Mouse (Mus musculus): ENCODE data around the gene Gdnf. TPM values are rescaled to one million over a fixed set of nuclear protein-coding genes. Genes with fewer than 3 reads are reported as not detected.

Gene Gdnf
- polyA plus RNA-seq, 1 experiment from 2014 or later: 4.3 TPM

DNA sequence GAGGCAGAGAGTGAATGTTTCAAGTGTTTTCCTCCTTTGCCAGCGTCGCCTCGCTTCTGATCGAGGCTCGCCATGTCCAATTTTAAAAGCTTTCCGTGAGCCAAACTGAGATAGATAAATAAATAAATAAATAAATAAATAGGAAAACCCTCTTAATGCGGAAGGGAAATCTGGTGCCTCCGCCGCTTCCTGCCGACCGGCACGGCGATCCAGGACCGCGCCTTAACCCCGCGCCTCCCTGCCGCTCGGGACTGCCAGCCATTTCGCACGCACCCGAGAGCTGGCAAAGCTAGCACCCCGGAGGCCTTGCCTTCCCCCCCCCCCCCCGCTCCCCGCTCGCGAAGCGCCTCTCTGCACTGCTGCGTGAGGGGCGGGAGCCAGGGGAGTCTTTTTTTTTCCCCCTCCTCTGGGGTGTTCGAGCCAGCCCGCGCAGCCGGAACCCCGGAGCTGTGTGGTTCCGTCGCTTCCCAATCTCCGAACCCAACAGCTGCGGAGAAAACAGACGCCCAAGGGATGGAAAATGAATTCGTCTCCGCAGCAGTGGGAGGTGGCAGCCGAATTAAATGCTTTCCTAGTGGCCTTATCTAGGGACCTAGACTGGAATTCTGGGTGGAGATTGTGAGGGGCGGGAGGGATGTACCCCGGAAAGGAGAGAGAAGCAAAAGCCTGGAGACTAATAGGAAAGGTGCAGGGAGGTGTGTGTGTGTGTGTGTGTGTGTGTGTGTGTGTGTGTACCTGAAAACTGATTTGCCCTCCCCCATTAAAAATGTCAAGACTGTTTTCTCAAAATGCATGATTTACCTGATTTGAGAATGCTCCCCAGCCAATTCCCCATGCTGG, 3.1 kb downstream of the Gdnf start:
- no peaks in the 10 kb centered on the region for H3K36me3 ChIP-seq (ENCODE audit: control insufficient read depth, insufficient read depth, low read length)
- H3K9ac ChIP-seq (ENCODE audit: low read length): peak overlapping the region; percentile 48
- peak overlapping the region; percentile 88; the same call in 1 of the 2 replicates for H3K27ac ChIP-seq (ENCODE audit: low read depth)
- H3K4me3 ChIP-seq (ENCODE audit: low read depth, low read length): peak overlapping the region; percentile 75
- DNase-seq (ENCODE audit: low spot score) (peak; percentile 76), ATAC-seq (replicated peaks; ENCODE audit: low FRiP score, low TSS enrichment, low read depth) (no peak)
- peak overlapping the region; percentile 65 for H3K4me2 ChIP-seq (ENCODE audit: low read length)
- peaks cover 19% of the 10 kb centered on the region for H3K4me1 ChIP-seq (replicated peaks; ENCODE audit: control insufficient read depth, insufficient read depth, low read length)
- peaks cover 37% of the 10 kb centered on the region for H3K27me3 ChIP-seq (replicated peaks; ENCODE audit: control insufficient read depth, insufficient read depth, low read length)
- H3K9me3 ChIP-seq (ENCODE audit: control insufficient read depth, low read length): no peaks in the 10 kb centered on the region
- 1% methylated on average over 39 of the region's 45 CpGs for WGBS

DNA sequence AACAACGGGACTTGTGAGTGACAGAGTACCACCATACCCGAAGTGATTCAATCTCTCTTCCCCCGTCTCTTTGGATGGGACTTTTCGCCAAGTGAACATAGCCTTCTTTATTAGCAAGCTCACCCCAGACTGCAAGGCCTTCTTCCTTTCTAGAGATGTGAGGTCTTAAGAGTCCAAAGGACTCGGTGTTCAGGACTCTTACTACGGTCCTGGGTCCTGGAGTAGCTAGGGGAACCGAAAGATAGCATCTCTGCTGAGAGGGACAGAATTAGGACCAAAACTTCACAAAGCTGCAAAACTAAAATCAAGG, 3.7 kb downstream of the Gdnf start:
- DNase-seq (ENCODE audit: low spot score) (peak; percentile 66), ATAC-seq (replicated peaks; ENCODE audit: low FRiP score, low TSS enrichment, low read depth) (no peak)
- peak overlapping the region; percentile 75 for H3K4me3 ChIP-seq (ENCODE audit: low read depth, low read length)
- peak overlapping the region; percentile 34; the same call in 1 of the 2 replicates for H3K27ac ChIP-seq (ENCODE audit: low read depth)
- 12% methylated on average over 7 of the region's 7 CpGs for WGBS
- H3K4me1 ChIP-seq (replicated peaks; ENCODE audit: control insufficient read depth, insufficient read depth, low read length): peaks cover 18% of the 10 kb centered on the region
- peak overlapping the region; percentile 48; the same call in 1 of the 2 replicates for H3K9ac ChIP-seq (ENCODE audit: low read length)
- peaks cover 39% of the 10 kb centered on the region for H3K27me3 ChIP-seq (replicated peaks; ENCODE audit: control insufficient read depth, insufficient read depth, low read length)
- peak overlapping the region; percentile 65 for H3K4me2 ChIP-seq (ENCODE audit: low read length)
- H3K36me3 ChIP-seq (ENCODE audit: control insufficient read depth, insufficient read depth, low read length): no peaks in the 10 kb centered on the region
- no peaks in the 10 kb centered on the region for H3K9me3 ChIP-seq (ENCODE audit: control insufficient read depth, low read length)

DNA sequence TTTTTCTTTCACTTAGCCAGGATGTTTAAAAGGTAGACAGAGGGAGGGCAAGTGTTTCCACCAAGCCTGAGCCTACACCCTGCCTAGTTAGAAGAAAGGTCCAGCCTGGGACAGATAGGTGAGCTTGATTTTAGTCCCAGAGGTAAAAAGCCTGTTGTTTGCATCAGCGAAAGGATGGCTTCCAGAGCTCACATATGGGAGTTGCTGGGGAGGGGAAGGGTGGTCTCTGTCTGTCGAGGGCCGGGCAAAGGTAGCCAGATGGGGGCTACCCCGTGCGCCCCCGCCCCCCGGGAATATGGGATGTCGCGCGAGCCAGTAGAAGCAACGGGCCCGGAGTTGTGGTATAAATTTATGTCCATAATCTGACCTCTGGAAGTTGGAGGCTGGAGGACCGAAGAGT, 4.3 kb downstream of the Gdnf start:
- ATAC-seq (replicated peaks; ENCODE audit: low FRiP score, low TSS enrichment, low read depth) (no peak), DNase-seq (ENCODE audit: low spot score) (no peak)
- H3K4me1 ChIP-seq (replicated peaks; ENCODE audit: control insufficient read depth, insufficient read depth, low read length): peaks cover 15% of the 10 kb centered on the region
- H3K9me3 ChIP-seq (ENCODE audit: control insufficient read depth, low read length): no peaks in the 10 kb centered on the region
- 2% methylated on average over 13 of the region's 13 CpGs for WGBS
- peak overlapping the region; percentile 48; the same call in 1 of the 2 replicates for H3K9ac ChIP-seq (ENCODE audit: low read length)
- H3K4me2 ChIP-seq (ENCODE audit: low read length): peak overlapping the region; percentile 65
- no peak overlapping the region for H3K27ac ChIP-seq (ENCODE audit: low read depth)
- H3K27me3 ChIP-seq (replicated peaks; ENCODE audit: control insufficient read depth, insufficient read depth, low read length): peaks cover 39% of the 10 kb centered on the region
- no peaks in the 10 kb centered on the region; the same call in 1 of the 2 replicates for H3K36me3 ChIP-seq (ENCODE audit: control insufficient read depth, insufficient read depth, low read length)
- H3K4me3 ChIP-seq (ENCODE audit: low read depth, low read length): peak overlapping the region; percentile 75

DNA sequence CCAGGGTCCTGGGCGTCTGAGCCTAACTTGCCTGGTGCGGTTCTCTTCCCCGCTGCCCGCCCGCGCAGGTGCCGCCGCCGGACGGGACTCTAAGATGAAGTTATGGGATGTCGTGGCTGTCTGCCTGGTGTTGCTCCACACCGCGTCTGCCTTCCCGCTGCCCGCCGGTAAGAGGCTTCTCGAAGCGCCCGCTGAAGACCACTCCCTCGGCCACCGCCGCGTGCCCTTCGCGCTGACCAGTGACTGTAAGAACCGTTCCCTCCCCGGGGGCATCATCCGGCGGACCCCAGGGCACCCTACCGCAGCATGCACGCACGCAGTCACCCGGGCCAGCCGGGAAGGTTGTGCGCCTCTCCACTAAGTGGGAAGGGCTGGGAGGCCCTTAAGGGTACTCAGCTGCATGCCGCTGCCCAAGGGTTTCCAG, 4.9 kb downstream of the Gdnf start:
- H3K9ac ChIP-seq (ENCODE audit: low read length): peak overlapping the region; percentile 48
- H3K4me2 ChIP-seq (ENCODE audit: low read length): peak overlapping the region; percentile 65
- H3K9me3 ChIP-seq (ENCODE audit: control insufficient read depth, low read length): no peaks in the 10 kb centered on the region
- peaks cover 39% of the 10 kb centered on the region for H3K27me3 ChIP-seq (replicated peaks; ENCODE audit: control insufficient read depth, insufficient read depth, low read length)
- WGBS: 3% methylated on average over 34 of the region's 36 CpGs
- H3K27ac ChIP-seq (ENCODE audit: low read depth): peak overlapping the region; percentile 16; the same call in 1 of the 2 replicates
- H3K4me1 ChIP-seq (replicated peaks; ENCODE audit: control insufficient read depth, insufficient read depth, low read length): peaks cover 15% of the 10 kb centered on the region
- ATAC-seq (replicated peaks; ENCODE audit: low FRiP score, low TSS enrichment, low read depth) (no peak), DNase-seq (ENCODE audit: low spot score) (peak; percentile 68)
- peak overlapping the region; percentile 75 for H3K4me3 ChIP-seq (ENCODE audit: low read depth, low read length)
- no peaks in the 10 kb centered on the region; the same call in none of the 2 replicates for H3K36me3 ChIP-seq (ENCODE audit: control insufficient read depth, insufficient read depth, low read length)

DNA sequence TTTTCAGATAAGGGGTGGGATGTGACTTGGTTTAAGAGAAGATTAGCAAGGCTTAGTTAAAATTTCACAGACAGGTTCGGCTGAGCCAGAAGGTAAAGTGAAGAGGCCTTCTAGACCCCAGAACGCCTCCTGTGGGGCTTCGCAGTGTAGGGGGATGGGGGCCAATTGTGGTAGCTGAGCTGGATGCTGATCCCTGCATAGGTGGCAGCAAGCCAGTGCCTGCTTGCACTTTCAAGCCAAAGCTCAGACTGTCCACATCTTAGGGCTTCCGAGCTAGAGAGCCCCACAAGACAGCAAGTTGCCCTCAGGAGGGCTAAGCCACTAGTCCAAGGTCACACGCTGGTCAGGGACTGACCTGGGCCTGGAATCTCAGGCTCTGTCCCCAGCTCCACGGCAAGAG, 13.2 kb downstream of the Gdnf start:
- H3K27ac ChIP-seq (ENCODE audit: low read depth): no peak overlapping the region
- no peak for ATAC-seq (replicated peaks; ENCODE audit: low FRiP score, low TSS enrichment, low read depth)
- peaks cover 17% of the 10 kb centered on the region for H3K4me1 ChIP-seq (replicated peaks; ENCODE audit: control insufficient read depth, insufficient read depth, low read length)
- DNase-seq (ENCODE audit: low spot score): no peak
- no peak overlapping the region for H3K4me2 ChIP-seq (ENCODE audit: low read length)
- H3K9me3 ChIP-seq (ENCODE audit: control insufficient read depth, low read length): no peaks in the 10 kb centered on the region
- 63% methylated on average over 6 of the region's 6 CpGs for WGBS
- H3K36me3 ChIP-seq (ENCODE audit: control insufficient read depth, insufficient read depth, low read length): peaks cover 4% of the 10 kb centered on the region
- no peak overlapping the region for H3K4me3 ChIP-seq (ENCODE audit: low read depth, low read length)
- no peaks in the 10 kb centered on the region for H3K27me3 ChIP-seq (replicated peaks; ENCODE audit: control insufficient read depth, insufficient read depth, low read length)
- H3K9ac ChIP-seq (ENCODE audit: low read length): no peak overlapping the region

DNA sequence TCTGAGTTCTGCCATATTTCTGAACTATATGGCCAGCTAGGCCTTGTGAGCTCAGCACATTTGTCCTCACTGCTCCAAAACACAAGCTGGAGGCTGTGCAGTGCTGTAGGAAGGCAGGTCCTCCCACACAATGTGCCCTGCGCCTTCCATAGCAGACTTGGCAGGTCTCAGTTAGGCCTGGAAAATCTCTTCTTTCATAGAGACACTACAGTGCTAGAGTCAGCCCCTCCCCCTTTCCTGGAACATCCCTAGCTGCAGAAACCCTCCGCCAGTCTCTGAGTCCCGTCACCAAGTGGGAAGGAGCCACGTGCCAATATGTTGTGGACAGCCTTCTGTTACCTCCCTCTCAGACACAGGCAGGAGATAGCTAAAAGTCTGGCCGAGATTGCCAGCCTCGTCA, 14.9 kb downstream of the Gdnf start:
- Histone ChIP-seq H3K4me3 (ENCODE audit: low read depth, low read length) (no peak overlapping the region), H3K27ac (ENCODE audit: low read depth) (peak overlapping the region; percentile 18; the same call in 1 of the 2 replicates), H3K9ac (ENCODE audit: low read length) (no peak overlapping the region), H3K9me3 (ENCODE audit: control insufficient read depth, low read length) (no peaks in the 10 kb centered on the region), H3K27me3 (replicated peaks; ENCODE audit: control insufficient read depth, insufficient read depth, low read length) (no peaks in the 10 kb centered on the region), H3K4me2 (ENCODE audit: low read length) (no peak overlapping the region), H3K36me3 (ENCODE audit: control insufficient read depth, insufficient read depth, low read length) (peaks cover 4% of the 10 kb centered on the region; the same call in 1 of the 2 replicates), H3K4me1 (replicated peaks; ENCODE audit: control insufficient read depth, insufficient read depth, low read length) (peaks cover 17% of the 10 kb centered on the region)
- DNase-seq (ENCODE audit: low spot score): no peak
- ATAC-seq (replicated peaks; ENCODE audit: low FRiP score, low TSS enrichment, low read depth): peak; percentile 92
- WGBS: 26% methylated on average over 6 of the region's 6 CpGs

DNA sequence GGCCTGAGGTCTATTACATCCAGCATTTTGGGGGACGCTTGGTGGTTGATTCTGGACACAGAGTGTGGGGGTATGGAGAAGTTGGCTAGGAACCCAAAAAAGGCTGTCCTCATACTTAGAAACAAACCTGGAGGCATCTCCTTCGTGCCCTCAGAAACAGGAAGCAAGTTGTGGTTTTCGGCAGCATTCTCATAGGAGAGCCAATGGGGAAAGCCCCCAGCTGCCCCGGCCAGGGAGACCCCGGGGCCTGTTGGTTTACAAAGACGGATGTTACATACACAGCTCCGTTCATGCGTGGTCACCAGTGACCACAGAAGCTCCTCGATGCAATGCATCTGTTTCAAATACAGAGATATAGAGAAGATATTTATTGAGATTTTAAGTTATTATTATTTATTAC, 24.8 kb downstream of the Gdnf start:
- H3K4me1 ChIP-seq (replicated peaks; ENCODE audit: control insufficient read depth, insufficient read depth, low read length): no peaks in the 10 kb centered on the region
- no peak overlapping the region for H3K9ac ChIP-seq (ENCODE audit: low read length)
- no peak overlapping the region for H3K27ac ChIP-seq (ENCODE audit: low read depth)
- DNase-seq (ENCODE audit: low spot score): no peak
- H3K36me3 ChIP-seq (ENCODE audit: control insufficient read depth, insufficient read depth, low read length): peaks cover 23% of the 10 kb centered on the region
- no peak overlapping the region for H3K4me3 ChIP-seq (ENCODE audit: low read depth, low read length)
- no peaks in the 10 kb centered on the region for H3K9me3 ChIP-seq (ENCODE audit: control insufficient read depth, low read length)
- H3K27me3 ChIP-seq (replicated peaks; ENCODE audit: control insufficient read depth, insufficient read depth, low read length): no peaks in the 10 kb centered on the region
- WGBS: 91% methylated on average over 9 of the region's 9 CpGs
- H3K4me2 ChIP-seq (ENCODE audit: low read length): no peak overlapping the region
- no peak for ATAC-seq (replicated peaks; ENCODE audit: low FRiP score, low TSS enrichment, low read depth)

DNA sequence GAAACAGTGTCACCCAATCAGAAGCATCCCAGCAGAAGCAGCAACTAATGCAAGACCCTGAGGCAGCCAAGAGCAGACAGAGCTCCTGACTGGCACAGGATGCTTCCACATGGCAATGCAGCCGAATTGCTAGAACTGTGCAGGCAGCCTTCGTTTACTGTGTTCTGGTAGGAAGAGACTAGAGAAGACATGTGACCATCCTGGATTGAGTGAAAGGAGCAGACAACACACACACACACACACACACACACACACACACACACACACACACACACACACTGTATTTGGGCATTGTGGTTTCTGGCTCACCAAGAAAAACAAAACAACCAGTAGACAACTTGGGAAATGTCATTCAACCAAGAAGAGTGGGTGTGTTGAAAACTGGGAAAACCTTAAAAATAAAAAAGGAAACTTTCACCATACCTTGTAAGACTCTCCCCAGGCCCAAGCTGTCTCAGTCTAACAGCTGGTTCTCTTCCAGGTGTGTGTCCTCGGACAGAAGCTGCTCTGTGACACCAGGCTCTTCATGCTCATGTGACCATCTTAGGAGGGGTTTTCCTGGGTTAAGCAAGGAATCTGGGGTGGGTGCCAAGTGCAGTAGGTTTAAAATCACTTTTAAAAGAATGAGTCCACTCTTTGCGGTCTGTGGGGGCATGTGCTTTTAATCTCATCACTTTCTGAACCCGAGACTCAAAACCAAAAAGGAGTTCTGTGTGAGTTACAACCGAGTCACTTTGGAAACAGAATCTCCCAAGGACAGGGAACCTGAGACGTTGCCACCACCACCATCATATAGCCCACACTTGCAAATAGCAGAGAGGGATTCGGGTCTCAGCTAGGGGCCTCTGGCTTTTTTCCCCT, 27.6 kb downstream of the Gdnf start:
- Histone ChIP-seq H3K9ac (ENCODE audit: low read length) (no peak overlapping the region), H3K4me3 (ENCODE audit: low read depth, low read length) (no peak overlapping the region), H3K27me3 (replicated peaks; ENCODE audit: control insufficient read depth, insufficient read depth, low read length) (no peaks in the 10 kb centered on the region), H3K36me3 (ENCODE audit: control insufficient read depth, insufficient read depth, low read length) (peaks cover 23% of the 10 kb centered on the region), H3K4me2 (ENCODE audit: low read length) (no peak overlapping the region), H3K4me1 (replicated peaks; ENCODE audit: control insufficient read depth, insufficient read depth, low read length) (no peaks in the 10 kb centered on the region), H3K27ac (ENCODE audit: low read depth) (no peak overlapping the region), H3K9me3 (ENCODE audit: control insufficient read depth, low read length) (no peaks in the 10 kb centered on the region)
- WGBS: 68% methylated on average over 8 of the region's 8 CpGs
- DNase-seq (ENCODE audit: low spot score) (no peak), ATAC-seq (replicated peaks; ENCODE audit: low FRiP score, low TSS enrichment, low read depth) (0 out of 2 replicates have a peak, but pooled peaks have one; percentile 47)

Measured in intestine, embryonic 14.5 days (tissue).